Mouse (Mus musculus) small intestine, adult 2 months (tissue): ENCODE measurements around the gene Plxdc1.

Experiments used
- CTCF ChIP-seq: fragments of 200-500 bp; IDR thresholded peaks from 2 replicates; pipeline ENCODE4 v1.5.1; 2012; ENCODE audit warnings: low read depth, mild to moderate bottlenecking, control low read depth, inconsistent platforms, low read length, moderate library complexity, mixed read lengths; ENCODE audit not compliant: insufficient replicate concordance, insufficient read length; ENCODE audit errors: extremely low read depth
- POLR2A ChIP-seq: fragments of 200-500 bp; IDR thresholded peaks from 2 replicates; pipeline ENCODE4 v1.6.1; 2012; ENCODE audit warnings: low read depth, mild to moderate bottlenecking, control low read depth, inconsistent platforms, low read length, moderate library complexity

DNA sequence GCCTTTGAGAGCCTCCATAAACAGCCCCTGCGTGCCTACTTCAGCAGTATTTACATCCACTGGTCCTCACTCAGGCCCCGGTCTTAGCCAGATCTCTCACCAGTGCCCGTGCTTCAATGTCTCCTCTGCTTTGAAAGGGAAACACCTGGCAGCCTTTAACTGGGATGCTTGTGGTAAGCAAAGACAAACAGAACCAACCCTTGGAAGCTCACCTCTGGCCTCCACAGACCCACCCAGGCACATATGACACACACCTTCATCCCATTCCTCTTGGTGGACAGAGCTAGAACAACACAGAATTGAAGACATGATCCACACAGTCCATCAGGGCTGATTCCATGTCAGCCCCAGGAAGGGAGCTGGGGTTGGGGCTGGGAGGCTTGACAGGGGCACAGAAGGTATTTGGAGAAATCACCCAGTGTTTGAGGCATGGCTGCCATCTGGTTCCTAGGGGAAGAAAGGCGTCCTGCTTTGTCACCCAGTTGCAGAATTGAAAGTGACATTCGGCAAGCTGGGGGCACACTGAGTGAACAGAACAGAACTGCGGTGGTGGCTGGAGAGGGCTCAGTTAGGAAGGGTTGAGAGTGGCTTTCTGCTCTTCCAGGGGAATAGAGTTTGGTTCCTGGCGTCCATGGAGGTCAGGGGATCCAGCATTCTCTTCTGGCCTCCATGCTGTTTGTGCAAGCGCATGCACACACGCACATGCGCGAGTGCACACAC lies 12.0 kb upstream of the Plxdc1 start:
- TF ChIP-seq CTCF (no peak), POLR2A (no peak)
